Comparison of ENCODE assay signal across 12 mouse cellular contexts in the genomic region with DNA sequence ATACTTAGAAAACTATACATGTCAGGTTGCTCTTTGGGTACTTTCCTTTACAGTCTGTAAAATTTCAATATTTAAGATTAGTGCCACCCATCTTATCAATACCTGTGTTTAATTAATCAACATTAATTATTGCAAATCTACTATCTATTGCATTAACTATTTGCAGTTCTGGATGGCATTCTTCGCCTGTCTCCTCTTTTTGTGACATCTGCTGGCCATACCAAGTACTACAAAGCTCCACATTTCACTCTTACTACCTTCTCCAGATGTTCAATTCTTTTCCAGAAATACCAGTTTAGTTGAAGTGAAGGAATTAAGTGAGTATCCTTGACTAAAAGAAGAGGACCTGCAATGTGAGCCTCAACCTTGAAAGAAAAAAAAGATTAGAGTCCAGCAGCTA. TPM values are rescaled to one million over a fixed set of nuclear protein-coding genes. Genes with fewer than 3 reads are reported as not detected.
DNase-seq lines count a peak whose midpoint lies in the region; ATAC-seq and TF ChIP-seq lines count a peak whose summit lies in the region.
"Had no signal": no experiment of that assay in that cellular context is flagged by ENCODE, and none has a peak within 500 bp of the region (broad histone marks: within the 10 kb centered on the region; RNA-seq: fewer than 3 reads in every experiment).

No protein-coding gene starts in this region.

- H3K9me3 ChIP-seq in forebrain, embryonic 14.5 days (replicated peaks; ENCODE audit: control insufficient read depth, low read length): no peaks in the 10 kb centered on the region
- H3K9me3 ChIP-seq in forebrain, embryonic 12.5 days: no peaks in the 10 kb centered on the region
- no peaks in the 10 kb centered on the region for H3K9me3 ChIP-seq in E14TG2a.4 (ENCODE audit: low read length)
- H3K9me3 ChIP-seq: embryonic facial prominence, embryonic 12.5 days; limb, embryonic 13.5 days; neural tube, embryonic 13.5 days had no signal

- ATAC-seq in forebrain, embryonic 14.5 days: no peak
- ATAC-seq in forebrain, embryonic 12.5 days (ENCODE audit: low FRiP score): no peak

- DNase-seq in forebrain, embryonic 14.5 days (ENCODE audit: low spot score): peak; percentile 29
- peak; percentile 16 for DNase-seq in layer of hippocampus, adult 11-12 months (ENCODE audit: low spot score)
- DNase-seq in layer of hippocampus, postnatal 36 days: no peak
- peak; percentile 51 for DNase-seq in brain, adult 2 months (ENCODE audit: low read depth, low spot score)
- no peak for DNase-seq in testis, postnatal 14 days (ENCODE audit: low spot score)
- DNase-seq in spleen, postnatal 4 days (ENCODE audit: low spot score in 2 of 2): no peak
- DNase-seq: lung, postnatal 36 days had no signal

- H3K9ac ChIP-seq in forebrain, embryonic 14.5 days (ENCODE audit: low read length): no peak overlapping the region
- H3K9ac ChIP-seq in forebrain, embryonic 12.5 days: no peak overlapping the region
- H3K9ac ChIP-seq: embryonic facial prominence, embryonic 12.5 days; limb, embryonic 13.5 days had no signal

- no peak overlapping the region for H3K4me3 ChIP-seq in forebrain, embryonic 14.5 days (ENCODE audit: low read depth, low read length)
- no peak overlapping the region for H3K4me3 ChIP-seq in forebrain, embryonic 12.5 days (replicated peaks)
- H3K4me3 ChIP-seq in E14TG2a.4 (replicated peaks; ENCODE audit: low read length): no peak overlapping the region
- H3K4me3 ChIP-seq: embryonic facial prominence, embryonic 12.5 days; limb, embryonic 13.5 days had no signal

- WGBS in forebrain, embryonic 14.5 days: 34% methylated on average over 1 of the region's 1 CpGs
- 28% methylated on average over 1 of the region's 1 CpGs for WGBS in forebrain, embryonic 12.5 days

- H3K27me3 ChIP-seq in forebrain, embryonic 14.5 days (replicated peaks; ENCODE audit: control insufficient read depth, insufficient read depth, low read length): no peaks in the 10 kb centered on the region
- no peaks in the 10 kb centered on the region for H3K27me3 ChIP-seq in forebrain, embryonic 12.5 days
- H3K27me3 ChIP-seq in E14TG2a.4 (ENCODE audit: insufficient read depth, low read length): peaks cover 22% of the 10 kb centered on the region
- H3K27me3 ChIP-seq: embryonic facial prominence, embryonic 12.5 days; neural tube, embryonic 13.5 days had no signal

- H3K4me2 ChIP-seq in forebrain, embryonic 14.5 days (ENCODE audit: low read length): no peak overlapping the region
- H3K4me2 ChIP-seq in forebrain, embryonic 12.5 days: no peak overlapping the region
- H3K4me2 ChIP-seq: embryonic facial prominence, embryonic 12.5 days; limb, embryonic 13.5 days had no signal

- no peak overlapping the region for H3K27ac ChIP-seq in forebrain, embryonic 14.5 days (ENCODE audit: low read depth, low read length)
- no peak overlapping the region for H3K27ac ChIP-seq in forebrain, embryonic 12.5 days
- H3K27ac ChIP-seq: embryonic facial prominence, embryonic 12.5 days; limb, embryonic 13.5 days had no signal

- TF ChIP-seq CTCF in E14TG2a.4 (conservative IDR thresholded peaks at IDR 0.05; ENCODE audit: low read length): peak; percentile 23

- peaks cover 12% of the 10 kb centered on the region for H3K4me1 ChIP-seq in forebrain, embryonic 14.5 days (ENCODE audit: control insufficient read depth, insufficient read depth, low read length)
- peaks cover 21% of the 10 kb centered on the region for H3K4me1 ChIP-seq in forebrain, embryonic 12.5 days
- peaks cover 26% of the 10 kb centered on the region for H3K4me1 ChIP-seq in E14TG2a.4 (replicated peaks; ENCODE audit: low read depth, low read length)

- H3K36me3 ChIP-seq in forebrain, embryonic 14.5 days (ENCODE audit: control insufficient read depth, insufficient read depth, low read length): no peaks in the 10 kb centered on the region
- H3K36me3 ChIP-seq in forebrain, embryonic 12.5 days (replicated peaks): no peaks in the 10 kb centered on the region
- no peaks in the 10 kb centered on the region for H3K36me3 ChIP-seq in E14TG2a.4 (ENCODE audit: insufficient read depth, low read length)
- H3K36me3 ChIP-seq: embryonic facial prominence, embryonic 12.5 days; limb, embryonic 13.5 days; neural tube, embryonic 13.5 days had no signal

RNA-seq across cellular contexts. Expression of a gene that starts 1.4 kb away (rescaled TPM):
- polyA plus RNA-seq in forebrain, embryonic 14.5 days (2014; fragmentation: Nextera tagmentation; extraction: Ambion mirVana): 19.5 and 25.0 TPM in 2 replicates
- polyA plus RNA-seq in forebrain, embryonic 12.5 days (2016; fragmentation: Nextera tagmentation; extraction: Ambion mirVana): 11.2 and 13.4 TPM in 2 replicates
- 10 to 100 TPM; 65.4 to 67.4 TPM for total RNA-seq in layer of hippocampus, postnatal 36 days (2021)

Comparison
In these comparisons a context has a peak if more than half of its experiments do, and no peak if none do; other contexts are left out.
1. DNase-seq: peak in forebrain, embryonic 14.5 days (single experiment), layer of hippocampus, adult 11-12 months (single experiment) and brain, adult 2 months (single experiment); none in layer of hippocampus, postnatal 36 days (0 of 2), testis, postnatal 14 days (single experiment) and spleen, postnatal 4 days (0 of 2).